Mouse (Mus musculus) thymus, postnatal 25 days (tissue): ENCODE results near the gene Tmem171.

Source experiments
- DNase-seq: peaks from one replicate; pipeline ENCODE4 v3.0.0; 2022

Tmem171 gene

GRCm38 (mm10) chr13:98691956-98692515 is 2.6 kb downstream of the Tmem171 start:
- no peak for DNase-seq

- no peak for DNase-seq
Observed at GRCm38 (mm10) chr13:98690886-98691285, 3.7 kb downstream of the Tmem171 start.

DNA sequence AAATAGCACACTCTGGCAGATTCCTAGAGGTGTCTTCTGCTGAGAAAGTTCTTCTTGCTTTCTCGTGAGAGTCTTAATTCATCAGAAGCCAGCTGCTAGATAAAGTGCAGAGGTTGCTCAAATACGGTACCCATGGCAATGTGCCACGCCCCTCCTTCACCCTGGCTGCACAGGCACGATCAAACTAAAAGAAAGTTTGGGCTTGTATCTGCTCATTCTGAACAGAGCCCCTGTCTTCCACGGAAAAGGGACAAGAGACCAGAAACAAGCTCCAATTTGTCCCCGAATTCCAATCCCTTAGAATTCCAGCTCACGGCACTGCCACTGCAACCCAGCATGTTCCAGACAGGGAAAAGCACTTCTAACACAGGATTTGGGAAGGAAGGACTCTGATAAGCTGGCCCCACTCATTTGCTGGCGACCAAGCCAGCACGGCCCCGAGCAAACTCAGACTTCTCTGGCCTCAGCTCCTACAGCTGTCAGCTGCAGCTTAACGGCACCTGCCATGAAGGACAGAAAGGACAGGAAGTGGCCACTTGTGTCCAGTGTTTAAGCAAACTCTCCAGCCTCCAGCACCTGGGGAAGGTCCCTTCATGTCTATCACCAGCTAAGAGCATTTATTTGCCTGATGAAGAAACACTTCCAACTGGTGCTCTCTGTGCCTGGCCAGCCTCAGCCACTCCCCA is 4.9 kb downstream of the Tmem171 start:
- DNase-seq: no peak

- DNase-seq: no peak
Observed at GRCm38 (mm10) chr13:98687931-98688330, 6.7 kb downstream of the Tmem171 start.

DNA sequence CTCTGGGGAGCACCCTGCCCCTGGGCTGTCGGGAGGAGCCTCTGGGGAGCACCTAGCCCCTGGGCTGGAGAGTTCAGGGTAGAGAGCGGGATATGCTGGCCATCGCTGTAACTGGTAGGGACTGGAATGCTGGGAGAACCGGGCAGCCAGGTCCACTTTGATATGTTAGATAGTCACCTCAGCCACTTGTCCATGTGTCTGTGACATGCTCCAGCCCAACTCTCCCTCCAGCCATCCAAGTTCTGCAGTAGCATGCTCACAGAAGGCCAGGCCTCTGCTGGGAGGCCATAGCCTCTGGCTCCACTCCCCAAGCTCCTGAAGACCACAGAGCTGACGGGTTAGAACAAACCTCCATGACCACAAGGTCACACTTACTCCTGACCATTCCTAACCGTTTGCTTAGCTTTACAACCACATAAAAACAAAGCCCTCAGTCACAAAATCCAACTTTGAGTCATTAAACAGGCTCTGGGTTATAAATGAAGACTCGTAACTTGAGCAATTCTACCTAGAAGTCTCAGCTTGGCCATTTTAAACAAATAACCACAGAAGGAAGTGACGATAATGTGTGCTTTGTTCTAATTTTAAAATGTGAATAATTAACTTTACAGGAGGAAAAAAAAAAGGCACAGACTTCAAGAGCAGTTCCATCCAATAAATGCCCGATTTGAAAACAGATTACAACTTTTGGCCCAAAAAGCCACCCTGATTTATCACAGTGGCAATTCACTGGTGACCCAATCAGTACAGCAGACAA is 10.3 kb downstream of the Tmem171 start:
- DNase-seq: no peak

DNA sequence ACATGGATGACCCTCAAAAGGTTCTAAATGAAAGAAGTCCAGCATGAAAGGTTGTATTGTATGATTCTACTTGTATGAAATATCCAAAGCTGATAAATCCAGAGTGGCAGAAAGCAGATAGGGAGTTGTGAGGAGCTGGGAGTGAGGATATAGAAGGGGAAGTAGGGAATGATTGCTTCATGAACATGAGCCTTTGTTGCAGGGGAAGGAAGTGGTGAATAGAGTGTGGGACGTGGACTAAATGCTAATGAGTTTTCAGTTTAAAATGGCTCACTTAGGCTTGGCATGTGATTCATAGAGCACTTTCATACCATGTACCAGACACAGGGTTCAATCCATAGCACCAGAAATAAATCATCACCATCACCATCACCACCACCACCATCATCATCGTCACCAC is 11.2 kb downstream of the Tmem171 start:
- no peak for DNase-seq

- DNase-seq: no peak
Observed at GRCm38 (mm10) chr13:98680470-98681060, 14.1 kb downstream of the Tmem171 start.

GRCm38 (mm10) chr13:98679631-98680041 is 15.0 kb downstream of the Tmem171 start:
- DNase-seq: no peak

DNA sequence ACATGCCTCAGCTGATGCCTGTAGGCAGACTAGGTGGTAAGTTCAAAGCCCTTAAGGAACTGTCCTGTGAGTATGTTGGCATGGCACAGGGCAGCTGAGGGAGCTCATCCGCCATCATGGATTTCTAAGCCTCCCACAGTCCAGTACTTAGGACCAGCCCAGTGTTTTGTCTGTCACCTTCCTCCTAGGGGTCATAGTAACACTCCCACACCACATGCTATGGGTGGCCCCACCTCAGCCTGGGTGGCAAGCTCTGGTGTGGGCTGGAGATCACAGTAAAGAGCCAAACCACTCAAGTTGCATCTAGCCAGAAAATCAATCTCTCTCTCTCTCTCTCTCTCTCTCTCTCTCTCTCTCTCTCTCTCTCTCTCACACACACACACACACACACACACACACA is 15.4 kb downstream of the Tmem171 start:
- no peak for DNase-seq

DNA sequence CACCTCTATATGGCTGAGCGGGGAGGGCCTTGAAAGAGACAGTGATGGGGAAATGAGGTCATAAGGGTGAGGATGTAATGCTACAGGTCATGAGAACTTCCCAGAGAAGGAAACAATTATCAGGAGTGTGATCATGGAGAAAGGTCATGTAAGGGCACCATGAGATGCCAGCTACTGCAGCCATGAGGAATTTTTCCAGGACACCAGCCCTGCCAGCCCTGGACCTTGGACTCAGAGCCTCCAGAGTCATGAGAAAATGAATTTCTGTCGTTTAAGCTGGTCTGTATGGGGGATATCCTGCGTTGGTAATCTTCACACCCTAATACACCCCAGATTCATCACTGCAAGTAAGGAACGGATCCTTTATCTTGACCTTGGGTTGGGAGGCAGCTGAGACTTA is 20.7 kb downstream of the Tmem171 start:
- DNase-seq: no peak

GRCm38 (mm10) chr13:98669296-98669695 is 25.3 kb downstream of the Tmem171 start:
- DNase-seq: no peak

- no peak for DNase-seq
Observed at GRCm38 (mm10) chr13:98667316-98667715, 27.3 kb downstream of the Tmem171 start.

GRCm38 (mm10) chr13:98665240-98665639 is 29.4 kb downstream of the Tmem171 start:
- DNase-seq: no peak

DNA sequence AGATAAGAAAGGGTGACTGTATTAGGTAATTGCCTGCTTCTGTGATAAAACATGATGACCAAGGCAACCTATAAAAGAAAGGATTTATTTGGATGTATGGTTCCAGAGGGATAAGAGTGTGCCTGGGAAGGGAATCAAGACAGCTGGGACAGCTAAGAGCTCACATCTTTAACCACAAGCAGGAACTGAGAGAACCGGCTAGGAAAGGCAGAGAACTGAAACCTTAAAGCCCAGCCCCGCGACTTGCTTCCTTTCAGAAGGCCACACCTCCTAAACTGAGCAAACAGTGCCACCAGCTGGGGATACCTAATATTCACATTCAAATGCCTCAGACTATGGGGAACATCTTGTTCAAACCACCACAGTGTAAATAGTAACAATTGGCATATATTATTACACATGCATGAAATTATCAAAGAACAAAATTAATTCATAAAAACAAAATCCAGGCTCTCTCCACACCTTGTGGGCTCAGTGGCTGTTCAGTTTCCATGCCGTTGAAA is 32.4 kb downstream of the Tmem171 start:
- no peak for DNase-seq

DNA sequence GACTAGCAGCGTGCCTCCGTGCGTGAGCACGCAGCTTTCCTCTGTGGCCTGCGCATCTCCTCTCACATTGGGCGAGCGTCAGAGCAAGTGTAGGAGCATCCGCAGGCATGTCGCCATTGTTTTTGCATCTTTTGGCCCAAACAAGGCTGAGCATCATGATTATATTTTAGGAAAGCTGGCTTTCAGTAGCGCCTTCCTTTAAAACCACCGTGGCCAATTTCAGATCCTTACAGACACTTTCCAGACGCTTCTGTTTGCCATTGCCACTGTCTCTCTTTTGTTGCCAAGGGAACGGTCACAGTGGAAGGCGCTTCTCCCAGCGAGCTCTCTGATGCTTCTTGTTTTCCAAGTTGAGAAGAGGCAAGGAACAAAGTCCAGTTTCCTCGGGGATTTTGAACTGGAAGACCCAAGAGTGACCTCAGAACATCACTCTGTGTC is 38.6 kb downstream of the Tmem171 start:
- DNase-seq: no peak

DNA sequence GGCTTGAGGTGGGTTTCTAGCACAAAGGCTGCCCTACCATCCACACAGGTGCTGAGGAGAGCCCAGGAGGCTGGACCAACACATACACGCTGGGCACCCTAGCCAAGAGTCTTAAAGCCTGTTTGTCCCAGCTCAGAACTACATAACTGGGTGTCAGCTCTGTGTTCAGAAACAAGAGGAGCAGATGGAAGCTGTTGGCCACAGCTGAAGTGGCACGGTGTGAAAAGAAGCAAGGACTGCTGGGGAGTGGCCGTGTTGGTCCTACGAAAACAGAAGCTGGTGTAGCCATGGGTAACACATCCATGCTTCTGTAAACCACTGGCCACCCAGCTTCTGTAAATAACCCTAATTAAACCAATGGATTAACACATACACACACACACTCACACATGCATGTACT is 39.3 kb downstream of the Tmem171 start:
- DNase-seq: no peak

DNA sequence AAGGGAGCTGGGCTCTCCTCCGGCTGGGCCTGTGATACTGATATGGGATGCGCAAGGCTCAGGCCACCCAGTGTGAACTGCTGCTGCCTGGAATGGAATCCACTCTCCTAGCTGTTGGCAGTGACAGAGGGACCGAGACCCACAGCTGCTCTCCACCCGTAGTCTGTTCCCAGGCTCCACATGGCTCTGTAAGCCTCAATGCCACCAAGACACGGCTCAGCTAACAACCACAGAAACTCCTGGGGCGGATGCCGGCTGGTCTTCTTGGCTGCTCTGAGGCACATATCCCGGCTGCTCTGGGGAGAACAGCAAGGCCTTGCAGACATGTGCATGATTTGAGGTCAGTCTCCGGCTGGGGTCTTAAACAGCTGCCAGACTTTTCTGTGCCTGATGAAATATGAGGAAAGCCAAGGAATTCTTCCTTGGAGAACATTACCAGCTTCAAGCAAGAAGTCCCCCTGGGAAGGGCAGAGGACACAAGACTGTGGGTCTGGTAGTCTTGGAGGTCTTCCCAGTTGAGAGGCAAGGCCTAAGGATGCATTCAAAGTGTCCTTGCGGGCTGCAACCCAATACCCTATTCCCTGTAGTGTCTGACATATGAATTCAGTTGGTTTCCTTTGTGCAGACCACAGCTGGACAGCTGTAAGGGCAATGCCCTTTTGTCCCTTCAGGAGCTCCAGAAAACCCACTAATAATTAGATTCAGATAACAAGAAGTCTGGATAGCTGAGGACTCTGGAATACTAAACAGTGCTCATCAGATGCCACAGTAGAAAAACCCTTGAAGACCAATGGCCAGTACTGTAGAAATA is 40.3 kb downstream of the Tmem171 start:
- DNase-seq: no peak

DNA sequence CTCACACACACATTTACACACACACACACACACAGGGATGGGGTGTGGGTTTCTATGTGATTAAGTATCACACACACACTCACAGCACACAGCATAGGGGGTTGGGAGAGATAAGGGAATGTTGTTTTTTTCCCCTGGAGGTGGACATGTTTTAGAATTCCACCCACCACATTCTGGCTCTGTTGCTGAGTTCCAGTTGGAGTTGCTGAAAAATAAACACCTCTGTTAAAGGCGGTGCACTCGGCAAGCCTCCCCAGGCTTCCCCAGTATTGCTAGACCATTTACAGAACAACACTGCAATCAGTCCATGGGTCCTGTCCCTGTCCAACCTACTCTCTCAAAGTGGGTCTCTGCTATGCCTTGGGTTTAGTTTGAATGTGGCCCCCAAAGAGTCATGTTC is 42.4 kb downstream of the Tmem171 start:
- DNase-seq: no peak

DNA sequence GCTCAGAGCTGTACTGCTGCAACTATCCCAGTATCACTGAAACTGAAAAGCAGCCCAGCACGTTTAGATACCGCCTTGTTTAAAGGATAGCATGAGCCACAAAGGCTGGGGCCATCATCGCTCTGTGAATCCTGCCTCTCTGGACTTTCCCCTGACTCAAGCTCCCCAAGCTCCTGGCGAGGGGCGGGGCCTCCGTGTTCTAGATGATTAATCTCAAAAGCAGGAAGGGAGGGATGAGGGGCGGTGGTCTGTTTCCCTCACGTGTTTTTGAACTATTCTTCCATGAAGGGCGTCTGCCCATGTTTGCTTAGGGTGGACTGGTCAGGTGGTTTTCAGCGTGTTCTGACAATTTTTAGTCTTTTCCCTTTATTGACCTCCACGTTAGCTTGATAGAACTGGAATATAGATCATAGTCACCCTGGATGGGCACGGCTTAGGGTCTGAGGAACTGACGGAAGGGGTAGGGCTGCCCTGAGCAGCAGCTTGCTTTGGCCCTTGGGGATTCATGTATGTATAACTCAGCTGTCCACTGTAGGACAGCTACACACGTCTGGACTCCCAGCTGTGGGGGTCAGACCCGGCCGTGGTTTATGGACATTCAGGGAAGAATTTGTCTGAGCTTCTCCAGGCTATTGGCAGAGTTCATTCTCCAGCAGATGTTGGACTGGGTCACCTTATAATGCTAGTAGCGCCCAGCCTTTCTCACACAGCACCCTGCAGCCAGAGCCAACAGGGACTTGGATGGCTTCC is 43.2 kb downstream of the Tmem171 start:
- no peak for DNase-seq

- no peak for DNase-seq
Observed at GRCm38 (mm10) chr13:98647775-98648568, 46.7 kb downstream of the Tmem171 start.
